Mouse (Mus musculus) lung, embryonic 14.5 days (tissue): ENCODE results near the gene Rmnd5b. TPM values are rescaled to one million over a fixed set of nuclear protein-coding genes. Genes with fewer than 3 reads are reported as not detected.

Experiments
- ATAC-seq: fragments of 200-750 bp; cut with Nextera tagmentation; 2 replicates; pipeline ENCODE4 v1.8.0; 2017; ENCODE audit warnings: mild to moderate bottlenecking, moderate TSS enrichment, moderate library complexity; ENCODE audit not compliant: insufficient read depth
- DNase-seq: peaks from one replicate; pipeline ENCODE4 v3.0.0-alpha.2; 2015
- H3K27ac ChIP-seq: fragments of 300-500 bp; sonication (generic); 2 replicates; pipeline ENCODE4 v1.5.1; 2014; ENCODE audit warnings: low read depth, mild to moderate bottlenecking, moderate library complexity
- H3K27me3 ChIP-seq: fragments of 300-500 bp; sonication (generic); 2 replicates; pipeline ENCODE4 v1.6.1; 2014; ENCODE audit warnings: low read length, control low read depth; ENCODE audit not compliant: insufficient read depth
- H3K36me3 ChIP-seq: fragments of 300-500 bp; sonication (generic); 2 replicates; pipeline ENCODE4 v1.6.1; 2014; ENCODE audit warnings: control low read depth; ENCODE audit not compliant: insufficient read depth
- H3K4me1 ChIP-seq: fragments of 300-500 bp; sonication (generic); 2 replicates; pipeline ENCODE4 v1.6.1; 2014; ENCODE audit warnings: antibody characterized with exemption, control low read depth; ENCODE audit not compliant: insufficient read depth
- H3K4me2 ChIP-seq: fragments of 300-500 bp; sonication (generic); 2 replicates; pipeline ENCODE4 v1.6.1; 2014; ENCODE audit warnings: mild to moderate bottlenecking
- H3K4me3 ChIP-seq: fragments of 300-500 bp; sonication (generic); 2 replicates; pipeline ENCODE4 v1.5.1; 2014; ENCODE audit warnings: low read depth, low read length
- H3K9ac ChIP-seq: fragments of 300-500 bp; sonication (generic); 2 replicates; pipeline ENCODE4 v1.6.1; 2014
- H3K9me3 ChIP-seq: fragments of 300-500 bp; sonication (generic); 2 replicates; pipeline ENCODE4 v1.6.1; 2016; ENCODE audit warnings: low read depth, low read length, control low read depth
- CTCF ChIP-seq: IDR thresholded peaks from 2 replicates; pipeline ENCODE4 v1.5.1; 2016; ENCODE audit warnings: antibody characterized with exemption, low read depth
- WGBS: fragments of 180-500 bp; shearing (Covaris S2); extraction: QIAGEN DNeasy Blood & Tissue Kit; methylation state at CpG from one replicate; pipeline ENCODE4 v1.1.7; 2014; 5-methylcytosine and 5-hydroxymethylcytosine counted together
- polyA plus RNA-seq: library from polyadenylated mRNA; unstranded; fragments of >200 nt; fragmentation: Nextera tagmentation; extraction: Ambion mirVana; gene quantifications from 2 replicates; pipeline ENCODE4 v1.2.1, GENCODE M21; 2014

Rmnd5b gene
- polyA plus RNA-seq, 1 experiment from 2014 or later: 43.6 TPM

- H3K4me3 ChIP-seq: peak overlapping the region; percentile 97
- TF ChIP-seq CTCF: no peak
- under 1% methylated on average over 71 of the region's 81 CpGs for WGBS
- H3K9me3 ChIP-seq: no peaks in the 10 kb centered on the region
- peak overlapping the region; percentile 66 for H3K4me2 ChIP-seq
- DNase-seq: peak; percentile 93
- H3K27ac ChIP-seq: peak overlapping the region; percentile 97
- H3K9ac ChIP-seq: peak overlapping the region; percentile 99
- ATAC-seq: peak; percentile 77
- H3K36me3 ChIP-seq: peaks cover 51% of the 10 kb centered on the region
- no peaks in the 10 kb centered on the region for H3K27me3 ChIP-seq
- no peaks in the 10 kb centered on the region for H3K4me1 ChIP-seq
These were observed 29.9 kb downstream of the Rmnd5b start for GRCm38 (mm10) chr11:51605602-51606446.

- TF ChIP-seq CTCF: no peak
- ATAC-seq (no peak), DNase-seq (no peak)
- Histone ChIP-seq H3K27me3 (no peaks in the 10 kb centered on the region), H3K9ac (no peak overlapping the region), H3K4me3 (no peak overlapping the region), H3K4me2 (no peak overlapping the region), H3K27ac (no peak overlapping the region), H3K4me1 (no peaks in the 10 kb centered on the region), H3K36me3 (peaks cover 87% of the 10 kb centered on the region), H3K9me3 (no peaks in the 10 kb centered on the region)
- WGBS: 83% methylated on average over 3 of the region's 3 CpGs
These were observed 33.4 kb downstream of the Rmnd5b start for GRCm38 (mm10) chr11:51602253-51602652.

- Histone ChIP-seq H3K36me3 (peaks cover 98% of the 10 kb centered on the region), H3K4me1 (no peaks in the 10 kb centered on the region), H3K27ac (no peak overlapping the region; the same call in 1 of the 2 replicates), H3K9me3 (no peaks in the 10 kb centered on the region), H3K9ac (no peak overlapping the region), H3K4me2 (no peak overlapping the region), H3K4me3 (no peak overlapping the region), H3K27me3 (no peaks in the 10 kb centered on the region)
- TF ChIP-seq CTCF: no peak
- 74% methylated on average over 2 of the region's 2 CpGs for WGBS
- DNase-seq (no peak), ATAC-seq (no peak)
These were observed 38.1 kb downstream of the Rmnd5b start for GRCm38 (mm10) chr11:51597553-51597952.

GRCm38 (mm10) chr11:51595459-51596083, 40.1 kb downstream of the Rmnd5b start:
- H3K9ac ChIP-seq: no peak overlapping the region
- H3K27me3 ChIP-seq: no peaks in the 10 kb centered on the region
- no peak overlapping the region for H3K27ac ChIP-seq
- peaks cover 98% of the 10 kb centered on the region for H3K36me3 ChIP-seq
- no peak for DNase-seq
- no peak for ATAC-seq
- no peaks in the 10 kb centered on the region for H3K4me1 ChIP-seq
- H3K9me3 ChIP-seq: no peaks in the 10 kb centered on the region
- H3K4me3 ChIP-seq: no peak overlapping the region
- H3K4me2 ChIP-seq: no peak overlapping the region
- 93% methylated on average over 1 of the region's 1 CpGs for WGBS
- TF ChIP-seq CTCF: no peak

- Histone ChIP-seq H3K36me3 (peaks cover 98% of the 10 kb centered on the region), H3K4me2 (no peak overlapping the region), H3K27ac (no peak overlapping the region), H3K9ac (no peak overlapping the region), H3K4me3 (no peak overlapping the region), H3K9me3 (no peaks in the 10 kb centered on the region), H3K4me1 (no peaks in the 10 kb centered on the region), H3K27me3 (no peaks in the 10 kb centered on the region)
- TF ChIP-seq CTCF: no peak
- ATAC-seq (no peak), DNase-seq (peak; percentile 61)
- 60% methylated on average over 3 of the region's 3 CpGs for WGBS
These were observed 40.9 kb downstream of the Rmnd5b start for GRCm38 (mm10) chr11:51594715-51595350.

GRCm38 (mm10) chr11:51593849-51594248, 41.8 kb downstream of the Rmnd5b start:
- Histone ChIP-seq H3K9ac (no peak overlapping the region), H3K4me1 (no peaks in the 10 kb centered on the region), H3K4me3 (no peak overlapping the region), H3K4me2 (no peak overlapping the region), H3K27ac (no peak overlapping the region), H3K27me3 (no peaks in the 10 kb centered on the region), H3K9me3 (no peaks in the 10 kb centered on the region), H3K36me3 (peaks cover 98% of the 10 kb centered on the region)
- TF ChIP-seq CTCF: no peak
- no peak for DNase-seq
- ATAC-seq: no peak
- 85% methylated on average over 6 of the region's 6 CpGs for WGBS

- ATAC-seq (no peak), DNase-seq (no peak)
- Histone ChIP-seq H3K36me3 (peaks cover 98% of the 10 kb centered on the region), H3K9me3 (no peaks in the 10 kb centered on the region), H3K4me2 (no peak overlapping the region), H3K4me1 (no peaks in the 10 kb centered on the region), H3K4me3 (no peak overlapping the region), H3K27ac (no peak overlapping the region), H3K27me3 (no peaks in the 10 kb centered on the region), H3K9ac (no peak overlapping the region)
- 93% methylated on average over 4 of the region's 4 CpGs for whole genome bisulfite sequencing
- no peak for TF ChIP-seq CTCF
These were observed 42.3 kb downstream of the Rmnd5b start for GRCm38 (mm10) chr11:51593368-51593767.
